Mouse (Mus musculus): ENCODE data around the gene Ostc. TPM values are rescaled to one million over a fixed set of nuclear protein-coding genes. Genes with fewer than 3 reads are reported as not detected.

Gene Ostc
- total RNA-seq, 2 experiments from 2014 or later, result 27.6 to 50.3 TPM

GRCm38 (mm10) chr3:130714775-130715568 lies 5.7 kb upstream of the Ostc start:
- peak; percentile 73 for ATAC-seq (replicated peaks; ENCODE audit: low FRiP score, poor library complexity, severe bottlenecking)

DNA sequence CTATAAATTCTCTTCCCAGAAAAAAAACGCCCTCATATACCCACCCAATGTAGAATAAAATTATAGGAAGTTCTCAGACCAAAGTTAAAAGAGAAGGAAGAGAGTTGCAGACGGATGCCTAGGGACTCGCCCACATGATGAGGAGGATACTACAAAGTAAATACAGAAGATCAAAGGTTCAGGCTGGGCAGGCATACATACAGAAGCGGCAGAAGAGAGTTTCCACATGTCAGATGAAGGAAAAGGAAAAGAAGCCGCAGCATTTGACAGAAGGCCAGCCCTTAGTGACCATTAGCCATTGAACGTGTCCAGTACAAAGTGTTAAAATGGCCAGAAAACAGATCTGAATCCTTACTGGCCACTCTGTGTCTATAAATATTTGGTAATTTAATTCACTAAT lies 3.6 kb upstream of the Ostc start:
- no peak for ATAC-seq (replicated peaks; ENCODE audit: low FRiP score, poor library complexity, severe bottlenecking)

- no peak for ATAC-seq (replicated peaks; ENCODE audit: low FRiP score, poor library complexity, severe bottlenecking)
These were observed 859 bp upstream of the Ostc start for GRCm38 (mm10) chr3:130710103-130710502.

GRCm38 (mm10) chr3:130708529-130708928 lies 715 bp downstream of the Ostc start:
- ATAC-seq (replicated peaks; ENCODE audit: low FRiP score, poor library complexity, severe bottlenecking), result 0 out of 2 replicates have a peak, but pooled peaks have one; percentile 51

GRCm38 (mm10) chr3:130702289-130702688 lies 7.0 kb downstream of the Ostc start:
- no peak for ATAC-seq (replicated peaks; ENCODE audit: low FRiP score, poor library complexity, severe bottlenecking)

- ATAC-seq (replicated peaks; ENCODE audit: low FRiP score, poor library complexity, severe bottlenecking), result no peak
These were observed 11.6 kb downstream of the Ostc start for GRCm38 (mm10) chr3:130697622-130698021.

DNA sequence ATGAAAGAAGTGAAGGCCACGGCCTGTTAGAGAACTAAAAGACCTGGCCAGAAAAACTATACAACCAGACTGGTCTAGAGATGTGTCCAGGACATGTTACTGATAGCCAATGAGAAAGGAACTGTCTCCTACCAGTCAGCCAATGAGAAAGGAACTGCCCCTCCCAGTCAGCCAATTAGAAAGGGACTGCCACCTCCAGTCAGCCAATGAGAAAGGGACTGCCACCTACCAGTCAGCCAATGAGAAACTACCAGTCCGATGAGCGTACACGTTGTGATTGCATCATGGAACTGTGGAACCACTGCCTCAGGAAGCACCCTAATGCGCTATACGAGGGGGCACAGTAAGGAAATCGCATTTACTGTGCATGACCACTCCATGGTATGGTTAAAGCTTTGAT lies 14.5 kb downstream of the Ostc start:
- ATAC-seq (replicated peaks; ENCODE audit: low FRiP score, poor library complexity, severe bottlenecking), result no peak

DNA sequence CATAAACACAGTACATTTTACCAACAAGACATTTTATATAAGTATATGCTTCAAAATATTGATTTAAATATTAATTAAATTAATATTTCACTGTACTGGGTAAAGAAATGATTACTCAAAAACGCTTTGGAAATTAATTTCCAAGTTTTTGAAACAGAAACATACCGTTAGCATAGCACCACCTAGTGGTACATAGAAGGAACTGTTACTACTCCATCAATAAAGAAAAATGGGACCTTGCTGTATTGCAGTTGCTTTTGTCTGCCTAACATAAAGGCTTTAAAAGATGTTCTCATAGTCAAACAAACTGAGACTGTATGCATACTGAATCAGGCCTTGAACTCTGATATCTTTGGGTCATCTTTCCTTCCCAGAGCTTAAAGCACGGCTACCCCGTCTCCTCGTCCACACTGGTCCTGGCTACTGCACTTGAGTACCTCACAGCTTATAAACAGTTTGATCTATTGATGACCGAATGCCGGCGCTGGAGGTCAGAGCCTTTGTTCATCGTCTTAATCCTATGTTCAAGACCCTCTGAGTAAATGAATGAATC lies 15.1 kb downstream of the Ostc start:
- no peak for ATAC-seq (replicated peaks; ENCODE audit: low FRiP score, poor library complexity, severe bottlenecking)

- peak; percentile 50 for ATAC-seq (replicated peaks; ENCODE audit: low FRiP score, poor library complexity, severe bottlenecking)
These were observed 17.6 kb downstream of the Ostc start for GRCm38 (mm10) chr3:130691596-130692170.

GRCm38 (mm10) chr3:130690834-130691595 lies 18.2 kb downstream of the Ostc start:
- ATAC-seq (replicated peaks; ENCODE audit: low FRiP score, poor library complexity, severe bottlenecking), result peak; percentile 85

GRCm38 (mm10) chr3:130689630-130690029 lies 19.6 kb downstream of the Ostc start:
- ATAC-seq (replicated peaks; ENCODE audit: low FRiP score, poor library complexity, severe bottlenecking), result peak; percentile 47; the same call in 1 of the 2 replicates

- ATAC-seq (replicated peaks; ENCODE audit: low FRiP score, poor library complexity, severe bottlenecking), result no peak
These were observed 22.2 kb downstream of the Ostc start for GRCm38 (mm10) chr3:130687051-130687450.

- ATAC-seq (replicated peaks; ENCODE audit: low FRiP score, poor library complexity, severe bottlenecking), result no peak
These were observed 24.3 kb downstream of the Ostc start for GRCm38 (mm10) chr3:130685014-130685366.

GRCm38 (mm10) chr3:130684276-130685013 lies 24.8 kb downstream of the Ostc start:
- ATAC-seq (replicated peaks; ENCODE audit: low FRiP score, poor library complexity, severe bottlenecking), result no peak

DNA sequence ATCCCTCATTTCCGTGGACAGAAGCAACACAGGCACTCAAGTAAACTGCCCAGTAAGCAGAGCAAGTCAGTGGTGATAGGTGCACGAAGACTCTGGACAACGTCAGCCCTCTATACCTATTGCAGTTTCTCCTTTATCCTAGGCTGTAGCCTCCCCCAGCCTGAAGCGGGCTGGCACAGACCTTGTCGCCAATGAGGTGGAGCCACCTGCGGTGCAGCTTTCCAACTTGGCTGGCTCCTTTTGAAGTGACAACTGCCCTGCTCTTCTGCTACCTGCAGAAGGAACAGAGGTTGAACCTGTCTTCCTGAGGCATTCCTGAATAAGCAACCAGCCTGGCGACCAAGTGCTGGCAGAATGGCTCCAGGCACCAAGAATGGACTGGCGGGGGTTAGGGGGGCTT lies 25.4 kb downstream of the Ostc start:
- ATAC-seq (replicated peaks; ENCODE audit: low FRiP score, poor library complexity, severe bottlenecking), result no peak

- no peak for ATAC-seq (replicated peaks; ENCODE audit: low FRiP score, poor library complexity, severe bottlenecking)
These were observed 27.1 kb downstream of the Ostc start for GRCm38 (mm10) chr3:130682183-130682582.

DNA sequence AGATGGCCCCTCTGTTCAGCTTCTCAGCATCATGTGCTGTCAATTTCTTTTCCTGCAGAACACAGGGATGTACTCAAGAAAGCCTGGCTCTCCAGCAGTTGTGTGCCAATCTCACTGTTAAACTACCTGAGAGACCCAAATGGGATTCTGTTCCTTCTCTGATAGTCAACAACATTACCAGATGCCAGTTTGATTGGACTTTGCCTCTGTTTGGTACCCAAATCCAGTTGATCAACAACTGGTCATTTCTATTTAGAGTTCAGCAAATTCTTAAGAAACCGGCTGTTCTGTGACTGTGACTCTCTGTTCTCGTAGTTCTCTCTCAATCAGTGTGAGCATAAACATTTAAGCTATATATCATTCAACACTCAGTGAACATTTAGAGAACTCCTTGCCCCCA lies 28.0 kb downstream of the Ostc start:
- ATAC-seq (replicated peaks; ENCODE audit: low FRiP score, poor library complexity, severe bottlenecking), result no peak

DNA sequence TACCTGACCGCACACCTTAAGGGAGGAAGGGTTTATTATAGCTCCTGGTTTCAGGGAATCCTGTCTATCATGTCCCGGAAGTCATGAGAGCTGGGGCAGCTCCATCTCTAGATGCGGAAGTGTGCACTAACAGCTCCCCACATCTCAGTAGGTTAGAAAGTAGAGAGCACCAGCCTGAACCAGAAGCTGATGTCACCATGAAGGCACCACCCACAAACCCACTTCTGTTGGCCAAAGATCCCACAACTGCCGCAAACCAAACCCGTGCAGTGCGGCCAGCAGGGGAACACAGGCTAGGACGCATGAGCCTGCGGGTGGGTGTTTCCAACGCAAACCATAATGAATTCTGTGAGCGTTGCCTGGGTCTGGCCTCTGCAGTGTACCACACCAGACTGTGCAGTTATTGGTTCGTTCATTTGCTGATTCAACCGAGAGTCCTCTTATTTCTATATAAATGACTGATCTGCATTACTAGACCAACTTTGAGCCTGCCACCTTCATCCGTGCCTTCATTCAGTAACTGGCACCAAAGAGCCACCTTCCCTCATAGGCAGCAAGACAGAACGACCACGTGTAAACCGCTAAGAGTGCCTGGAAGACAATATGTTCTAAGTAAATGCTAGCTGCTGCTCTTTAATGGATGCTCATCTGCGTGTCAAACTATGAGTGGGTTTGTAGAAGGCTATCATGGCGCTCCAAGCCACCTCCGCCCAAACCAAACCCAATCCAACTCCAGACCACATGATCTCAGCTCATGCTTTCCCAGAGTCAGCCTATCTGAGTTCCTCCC lies 31.4 kb downstream of the Ostc start:
- no peak for ATAC-seq (replicated peaks; ENCODE audit: low FRiP score, poor library complexity, severe bottlenecking)

DNA sequence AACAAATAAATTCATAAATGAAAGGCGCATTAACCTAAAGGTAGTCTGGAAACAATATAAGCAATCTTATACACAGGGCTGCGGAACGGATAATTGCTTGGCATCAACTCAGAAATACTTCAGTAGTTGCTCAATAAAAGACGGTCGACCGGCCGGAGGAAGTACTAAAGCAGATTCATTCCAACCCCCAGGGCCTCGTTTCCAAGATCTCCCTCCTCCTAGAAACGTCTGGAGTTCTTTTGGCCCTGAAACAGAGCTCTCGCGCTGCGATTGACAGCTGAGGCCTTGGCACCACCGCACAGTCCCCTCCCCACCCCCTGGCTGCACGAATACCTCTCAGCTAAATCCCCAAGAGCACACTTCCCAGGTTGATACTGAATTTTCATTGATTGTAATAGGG lies 38.0 kb downstream of the Ostc start:
- no peak for ATAC-seq (replicated peaks; ENCODE audit: low FRiP score, poor library complexity, severe bottlenecking)
